Mouse (Mus musculus) neural tube, embryonic 12.5 days (tissue): Measurements from ENCODE around the gene Zbtb24. TPM values are rescaled to one million over a fixed set of nuclear protein-coding genes. Genes with fewer than 3 reads are reported as not detected.

Experiments
- ATAC-seq: fragments of 200-750 bp; cut with Nextera tagmentation; 2 replicates; pipeline ENCODE4 v1.8.0; 2017; ENCODE audit warnings: low read depth, mild to moderate bottlenecking, moderate TSS enrichment, moderate library complexity; ENCODE audit not compliant: low FRiP score
- H3K27ac ChIP-seq: fragments of 300-500 bp; sonication (generic); 2 replicates; pipeline ENCODE4 v1.5.1; 2016
- H3K27me3 ChIP-seq: fragments of 300-500 bp; sonication (generic); replicated peaks from 2 replicates; pipeline ENCODE4 v1.6.1; 2016; ENCODE audit warnings: mild to moderate bottlenecking
- H3K36me3 ChIP-seq: fragments of 300-500 bp; sonication (generic); 2 replicates; pipeline ENCODE4 v1.6.1; 2016; ENCODE audit warnings: mild to moderate bottlenecking
- H3K4me1 ChIP-seq: fragments of 300-500 bp; sonication (generic); 2 replicates; pipeline ENCODE4 v1.6.1; 2016
- H3K4me2 ChIP-seq: fragments of 300-500 bp; sonication (generic); replicated peaks from 2 replicates; pipeline ENCODE4 v1.6.1; 2016; ENCODE audit warnings: mild to moderate bottlenecking
- H3K4me3 ChIP-seq: fragments of 300-500 bp; sonication (generic); 2 replicates; pipeline ENCODE4 v1.5.1; 2016
- H3K9ac ChIP-seq: fragments of 300-500 bp; sonication (generic); 2 replicates; pipeline ENCODE4 v1.6.1; 2016; ENCODE audit warnings: mild to moderate bottlenecking
- H3K9me3 ChIP-seq: fragments of 300-500 bp; sonication (generic); 2 replicates; pipeline ENCODE4 v1.6.1; 2016; ENCODE audit warnings: mild to moderate bottlenecking
- WGBS: fragments of 180-500 bp; shearing (Covaris S2); methylation state at CpG from one replicate; pipeline ENCODE4 v1.1.7; 2016; 5-methylcytosine and 5-hydroxymethylcytosine counted together
- polyA plus RNA-seq: library from polyadenylated mRNA; unstranded; fragments of >200 nt; fragmentation: Nextera tagmentation; extraction: Ambion mirVana; gene quantifications from 2 replicates; pipeline ENCODE4 v1.2.1, GENCODE M21; 2016

Zbtb24 gene
- polyA plus RNA-seq, 1 experiment from 2014 or later, result 22.4 TPM

DNA sequence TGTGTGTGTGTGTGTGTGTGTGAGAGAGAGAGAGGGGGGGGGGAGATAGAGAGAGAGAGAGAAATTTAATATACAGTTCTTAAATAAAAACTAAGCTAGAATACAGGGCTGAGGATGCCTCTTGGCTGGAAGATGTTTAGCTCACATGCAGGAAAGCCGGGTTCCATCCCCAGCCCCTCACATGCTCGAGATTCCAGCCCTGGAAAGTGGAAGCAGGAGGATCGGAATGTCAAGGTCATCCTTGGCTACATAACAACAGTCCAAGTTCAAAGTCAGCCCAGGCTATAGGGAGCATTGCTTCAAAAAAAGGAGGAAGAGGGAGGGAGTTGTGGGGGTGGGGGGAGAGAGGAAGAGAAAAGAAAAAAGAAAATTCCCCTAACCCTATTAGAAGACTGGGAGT lies 15.0 kb upstream of the Zbtb24 start:
- H3K36me3 ChIP-seq, result no peaks in the 10 kb centered on the region
- H3K4me2 ChIP-seq, result no peak overlapping the region
- no peaks in the 10 kb centered on the region for H3K9me3 ChIP-seq
- WGBS, result 52% methylated on average over 3 of the region's 3 CpGs
- H3K9ac ChIP-seq, result no peak overlapping the region
- no peaks in the 10 kb centered on the region for H3K4me1 ChIP-seq
- H3K27me3 ChIP-seq, result peaks cover 7% of the 10 kb centered on the region; the same call in 1 of the 2 replicates
- no peak overlapping the region for H3K27ac ChIP-seq
- H3K4me3 ChIP-seq, result no peak overlapping the region
- ATAC-seq, result no peak

DNA sequence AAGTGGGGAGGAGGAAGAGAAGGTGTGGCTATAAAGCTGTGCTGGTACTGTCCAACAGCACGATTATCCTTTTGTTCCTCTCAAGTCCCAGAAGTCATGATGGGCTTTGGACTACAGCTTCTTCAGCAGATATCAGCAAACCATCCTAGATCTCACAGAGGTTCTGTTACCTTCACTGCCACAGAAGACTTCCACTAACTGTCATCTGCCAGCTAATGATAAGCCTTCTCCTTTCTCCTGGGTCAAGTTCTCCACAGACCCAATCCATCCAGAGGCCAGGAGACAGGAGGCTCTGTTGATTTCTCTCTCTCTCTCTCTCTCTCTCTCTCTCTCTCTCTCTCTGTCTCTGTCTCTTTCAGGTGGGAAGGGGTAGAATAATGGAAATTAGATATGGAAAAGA lies 2.0 kb upstream of the Zbtb24 start:
- no peak overlapping the region for H3K4me2 ChIP-seq
- no peak overlapping the region for H3K4me3 ChIP-seq
- no peak overlapping the region for H3K27ac ChIP-seq
- H3K36me3 ChIP-seq, result peaks cover 12% of the 10 kb centered on the region; the same call in 1 of the 2 replicates
- no peak for ATAC-seq
- no peaks in the 10 kb centered on the region for H3K9me3 ChIP-seq
- H3K4me1 ChIP-seq, result peaks cover 11% of the 10 kb centered on the region; the same call in 1 of the 2 replicates
- no peak overlapping the region for H3K9ac ChIP-seq
- H3K27me3 ChIP-seq, result no peaks in the 10 kb centered on the region
- WGBS, result 90% methylated on average over 1 of the region's 1 CpGs

DNA sequence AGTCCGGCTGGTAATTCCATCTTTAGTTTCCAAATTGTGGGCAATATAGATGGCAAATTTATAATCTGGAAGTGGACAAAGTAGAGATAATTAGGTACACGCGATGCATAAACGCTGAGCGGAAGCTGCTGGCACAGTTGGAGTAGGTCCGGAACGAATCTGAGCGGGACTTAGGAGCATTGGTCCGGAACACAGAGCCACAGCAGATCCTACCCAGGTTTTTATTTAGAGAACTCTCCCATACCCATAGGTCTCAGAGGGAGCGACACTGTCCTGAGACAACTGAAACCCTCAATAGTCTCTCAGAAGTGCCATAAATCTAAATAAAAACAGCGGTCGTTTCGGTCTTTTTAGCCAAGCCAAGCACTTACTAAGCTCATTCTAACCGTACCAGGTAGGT lies 499 bp upstream of the Zbtb24 start:
- H3K4me3 ChIP-seq, result peak overlapping the region; percentile 88
- no peaks in the 10 kb centered on the region for H3K9me3 ChIP-seq
- H3K27ac ChIP-seq, result 0 out of 2 replicates have a peak overlapping the region, but pooled peaks have one; percentile 2
- no peaks in the 10 kb centered on the region for H3K27me3 ChIP-seq
- peaks cover 11% of the 10 kb centered on the region; the same call in 1 of the 2 replicates for H3K4me1 ChIP-seq
- peak overlapping the region; percentile 38 for H3K9ac ChIP-seq
- peak overlapping the region; percentile 72 for H3K4me2 ChIP-seq
- peaks cover 12% of the 10 kb centered on the region; the same call in 1 of the 2 replicates for H3K36me3 ChIP-seq
- ATAC-seq, result peak; percentile 72
- 13% methylated on average over 14 of the region's 14 CpGs for WGBS

DNA sequence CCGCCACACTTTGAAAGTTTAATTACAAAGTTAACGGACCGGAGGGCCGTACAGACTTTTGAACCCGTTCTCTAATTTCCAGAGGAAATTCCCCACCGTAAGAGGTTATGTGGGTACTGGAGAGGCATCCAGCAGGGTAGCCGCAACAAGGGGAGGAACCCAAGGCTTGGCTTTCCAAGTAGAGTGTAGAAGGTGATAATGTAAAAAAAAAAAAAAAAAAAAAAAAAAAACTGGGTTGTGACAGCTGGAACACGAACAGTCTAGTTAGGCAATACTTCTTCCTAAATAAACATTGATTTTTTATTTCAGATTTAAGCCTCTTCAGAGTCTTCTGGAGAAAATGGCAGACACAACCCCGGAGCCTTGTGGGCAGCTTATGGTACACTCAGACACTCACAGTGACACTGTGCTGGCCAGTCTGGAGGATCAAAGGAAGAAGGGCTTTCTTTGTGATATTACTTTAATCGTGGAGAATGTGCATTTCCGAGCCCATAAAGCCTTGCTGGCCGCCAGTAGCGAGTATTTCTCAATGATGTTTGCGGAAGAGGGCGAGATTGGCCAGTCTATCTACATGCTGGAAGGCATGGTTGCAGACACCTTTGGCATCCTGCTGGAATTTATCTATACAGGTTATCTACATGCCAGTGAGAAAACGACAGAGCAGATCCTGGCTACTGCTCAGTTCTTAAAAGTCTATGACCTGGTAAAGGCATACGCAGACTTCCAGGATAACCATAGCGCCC lies 768 bp downstream of the Zbtb24 start:
- peak overlapping the region; percentile 83 for H3K9ac ChIP-seq
- peak overlapping the region; percentile 72 for H3K4me2 ChIP-seq
- WGBS, result 56% methylated on average over 18 of the region's 18 CpGs
- peak overlapping the region; percentile 88 for H3K4me3 ChIP-seq
- peaks cover 23% of the 10 kb centered on the region for H3K36me3 ChIP-seq
- H3K27ac ChIP-seq, result no peak overlapping the region
- peak; percentile 51 for ATAC-seq
- no peaks in the 10 kb centered on the region for H3K27me3 ChIP-seq
- no peaks in the 10 kb centered on the region for H3K9me3 ChIP-seq
- H3K4me1 ChIP-seq, result peaks cover 11% of the 10 kb centered on the region; the same call in 1 of the 2 replicates

DNA sequence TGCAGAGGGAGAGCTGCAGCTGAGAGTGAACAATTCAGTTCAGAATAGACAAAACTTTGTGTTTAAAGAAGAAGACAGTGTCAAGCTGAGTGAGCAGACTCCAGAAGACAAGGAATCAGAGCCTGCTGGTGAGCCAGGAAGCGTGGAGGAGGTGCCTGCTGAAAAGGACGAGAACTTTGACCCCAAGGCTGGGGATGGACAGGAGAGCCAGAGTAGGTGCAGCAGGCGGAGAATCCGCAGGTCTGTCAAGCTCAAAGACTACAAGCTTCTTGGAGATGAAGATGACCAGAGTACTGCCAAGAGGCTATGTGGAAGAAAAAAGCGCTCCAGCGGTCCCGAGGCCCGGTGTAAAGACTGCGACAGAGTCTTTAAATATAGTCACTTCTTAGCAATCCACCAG lies 1.5 kb downstream of the Zbtb24 start:
- Histone ChIP-seq H3K4me1 (peaks cover 11% of the 10 kb centered on the region; the same call in 1 of the 2 replicates), H3K4me2 (peak overlapping the region; percentile 72; the same call in 1 of the 2 replicates), H3K27me3 (no peaks in the 10 kb centered on the region), H3K4me3 (no peak overlapping the region), H3K36me3 (peaks cover 30% of the 10 kb centered on the region), H3K9me3 (no peaks in the 10 kb centered on the region), H3K27ac (no peak overlapping the region), H3K9ac (no peak overlapping the region)
- WGBS, result 96% methylated on average over 9 of the region's 9 CpGs
- ATAC-seq, result no peak

DNA sequence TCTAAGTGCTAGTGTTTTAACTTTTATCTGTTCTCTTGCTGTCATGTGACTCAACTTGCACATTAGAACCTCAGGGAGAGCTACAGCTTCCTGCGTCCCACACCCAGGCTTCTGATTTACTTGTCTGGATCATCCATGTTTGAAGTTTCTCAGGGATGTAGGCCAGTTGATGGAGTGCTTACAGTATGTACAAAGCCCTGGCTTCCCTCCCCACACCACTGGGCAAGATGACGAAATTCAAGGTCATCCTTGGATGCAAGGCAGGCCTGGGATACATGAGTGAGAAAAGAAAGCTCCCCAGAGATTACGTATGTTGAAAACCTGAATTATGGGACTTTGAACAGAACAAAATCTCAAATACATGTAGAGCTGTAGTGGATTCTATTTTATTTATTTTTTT lies 2.6 kb downstream of the Zbtb24 start:
- Histone ChIP-seq H3K4me2 (no peak overlapping the region), H3K9me3 (no peaks in the 10 kb centered on the region), H3K36me3 (peaks cover 34% of the 10 kb centered on the region), H3K4me1 (peaks cover 11% of the 10 kb centered on the region; the same call in 1 of the 2 replicates), H3K4me3 (no peak overlapping the region), H3K9ac (no peak overlapping the region), H3K27me3 (no peaks in the 10 kb centered on the region), H3K27ac (no peak overlapping the region)
- ATAC-seq, result no peak
- WGBS, result 90% methylated on average over 3 of the region's 3 CpGs

DNA sequence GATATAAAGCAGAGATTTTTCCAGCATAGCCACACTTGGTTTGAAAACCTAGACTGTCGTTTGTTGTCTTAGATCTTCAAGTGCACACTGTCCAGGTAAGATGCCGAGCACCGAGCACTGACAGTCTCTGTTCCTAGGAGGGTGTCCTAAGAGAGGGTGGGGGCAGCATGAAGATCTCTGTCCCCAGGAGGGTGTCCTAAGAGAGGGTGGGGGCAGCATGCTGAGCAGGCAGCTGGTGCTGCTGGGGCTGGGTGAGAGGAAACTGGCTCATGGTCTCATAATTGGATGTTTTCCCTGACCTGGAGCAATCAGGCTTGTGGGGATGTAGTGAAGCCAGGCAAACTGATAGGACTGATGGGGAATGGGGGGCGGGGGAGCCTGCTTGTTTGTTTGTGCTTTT lies 9.8 kb downstream of the Zbtb24 start:
- H3K4me1 ChIP-seq, result peaks cover 8% of the 10 kb centered on the region
- H3K4me2 ChIP-seq, result no peak overlapping the region
- no peaks in the 10 kb centered on the region for H3K27me3 ChIP-seq
- no peak overlapping the region for H3K4me3 ChIP-seq
- no peak for ATAC-seq
- no peak overlapping the region for H3K9ac ChIP-seq
- whole genome bisulfite sequencing, result 84% methylated on average over 4 of the region's 4 CpGs
- no peaks in the 10 kb centered on the region for H3K9me3 ChIP-seq
- peaks cover 48% of the 10 kb centered on the region for H3K36me3 ChIP-seq
- no peak overlapping the region for H3K27ac ChIP-seq

DNA sequence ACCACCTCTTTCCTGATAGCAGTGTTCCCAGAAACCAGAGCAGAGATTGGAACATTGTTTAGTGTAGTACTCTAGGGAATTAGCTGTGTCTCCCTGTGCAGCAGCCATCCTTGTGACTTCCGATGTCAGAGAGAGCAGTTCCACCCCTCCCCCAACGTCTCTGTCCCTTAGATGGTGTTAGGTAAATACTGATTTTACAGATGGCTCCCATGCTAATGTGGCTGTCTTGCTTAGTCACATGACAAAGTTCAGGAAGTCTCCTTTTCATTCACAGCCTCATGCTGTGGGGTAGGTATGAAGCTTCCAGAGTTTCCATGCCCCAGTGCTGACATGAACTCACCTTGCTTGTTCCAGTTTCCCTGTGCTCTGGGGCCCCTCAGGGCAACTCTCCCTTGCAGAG lies 10.3 kb downstream of the Zbtb24 start:
- WGBS, result 32% methylated on average over 2 of the region's 2 CpGs
- Histone ChIP-seq H3K27me3 (no peaks in the 10 kb centered on the region), H3K9ac (no peak overlapping the region), H3K9me3 (no peaks in the 10 kb centered on the region), H3K27ac (no peak overlapping the region), H3K4me2 (no peak overlapping the region), H3K36me3 (peaks cover 45% of the 10 kb centered on the region), H3K4me3 (no peak overlapping the region), H3K4me1 (peaks cover 8% of the 10 kb centered on the region)
- ATAC-seq, result no peak

DNA sequence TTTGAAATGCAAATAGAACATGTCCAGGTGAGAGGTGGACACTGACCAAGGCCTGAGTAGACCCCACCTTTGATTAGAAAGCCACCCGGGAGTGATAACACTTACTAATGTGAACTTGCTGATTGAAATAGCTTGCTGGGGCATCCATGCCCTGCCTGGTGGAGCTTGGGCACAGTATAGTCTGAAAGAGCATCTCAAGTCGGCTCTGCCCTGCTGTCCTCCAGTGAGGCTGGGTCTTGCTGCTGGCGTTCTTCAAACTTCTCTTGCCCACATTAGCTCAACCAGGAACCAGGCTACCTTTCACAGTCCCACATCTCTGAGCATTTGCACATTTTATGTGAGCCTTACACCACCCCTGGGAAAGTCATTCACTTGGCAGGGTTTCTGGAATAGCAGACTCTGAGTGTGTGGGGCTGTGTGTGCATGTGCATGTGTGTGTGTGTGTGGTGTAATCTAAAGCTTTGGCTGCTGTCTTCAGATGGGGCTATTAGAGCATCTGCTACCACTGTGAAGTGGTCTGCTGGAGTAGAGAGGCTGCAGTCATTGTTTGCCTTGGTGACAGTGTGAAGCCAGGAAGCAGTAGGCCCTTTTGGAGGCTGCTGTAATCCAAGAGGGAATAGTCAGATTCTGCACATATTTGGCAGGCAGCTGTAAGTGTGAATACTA lies 11.0 kb downstream of the Zbtb24 start:
- Histone ChIP-seq H3K27ac (no peak overlapping the region), H3K4me1 (peaks cover 8% of the 10 kb centered on the region), H3K4me3 (no peak overlapping the region), H3K36me3 (peaks cover 38% of the 10 kb centered on the region), H3K27me3 (no peaks in the 10 kb centered on the region), H3K9me3 (no peaks in the 10 kb centered on the region), H3K4me2 (no peak overlapping the region), H3K9ac (no peak overlapping the region)
- no peak for ATAC-seq
- WGBS, result 86% methylated on average over 3 of the region's 3 CpGs

DNA sequence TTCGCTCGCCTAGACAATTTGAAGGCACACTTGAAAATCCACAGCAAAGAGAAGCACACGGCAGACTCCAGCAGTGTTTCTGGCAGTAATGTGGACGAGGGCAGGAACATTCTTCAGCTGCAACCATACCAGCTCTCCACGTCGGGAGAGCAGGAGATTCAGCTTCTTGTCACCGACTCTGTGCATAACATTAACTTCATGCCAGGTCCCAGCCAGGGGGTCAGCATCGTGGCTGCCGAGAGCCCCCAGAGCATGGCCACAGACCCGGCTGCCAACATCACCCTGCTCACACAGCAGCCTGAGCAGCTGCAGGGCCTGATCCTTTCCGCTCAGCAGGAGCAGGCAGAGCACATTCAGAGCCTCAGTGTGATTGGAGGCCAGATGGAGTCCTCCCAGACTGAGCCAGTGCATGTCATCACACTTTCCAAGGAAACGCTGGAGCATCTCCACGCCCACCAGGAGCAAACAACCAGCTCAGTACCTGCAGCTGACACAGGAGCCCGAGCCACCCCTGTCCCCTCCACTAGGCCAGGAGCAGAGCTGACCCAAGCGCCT lies 14.3 kb downstream of the Zbtb24 start:
- no peak overlapping the region for H3K4me3 ChIP-seq
- 38% methylated on average over 15 of the region's 15 CpGs for WGBS
- H3K4me2 ChIP-seq, result no peak overlapping the region
- ATAC-seq, result no peak
- H3K27ac ChIP-seq, result no peak overlapping the region
- H3K9ac ChIP-seq, result 0 out of 2 replicates have a peak overlapping the region, but pooled peaks have one; percentile 1
- no peaks in the 10 kb centered on the region for H3K9me3 ChIP-seq
- H3K27me3 ChIP-seq, result no peaks in the 10 kb centered on the region
- peaks cover 13% of the 10 kb centered on the region for H3K4me1 ChIP-seq
- H3K36me3 ChIP-seq, result peaks cover 31% of the 10 kb centered on the region

DNA sequence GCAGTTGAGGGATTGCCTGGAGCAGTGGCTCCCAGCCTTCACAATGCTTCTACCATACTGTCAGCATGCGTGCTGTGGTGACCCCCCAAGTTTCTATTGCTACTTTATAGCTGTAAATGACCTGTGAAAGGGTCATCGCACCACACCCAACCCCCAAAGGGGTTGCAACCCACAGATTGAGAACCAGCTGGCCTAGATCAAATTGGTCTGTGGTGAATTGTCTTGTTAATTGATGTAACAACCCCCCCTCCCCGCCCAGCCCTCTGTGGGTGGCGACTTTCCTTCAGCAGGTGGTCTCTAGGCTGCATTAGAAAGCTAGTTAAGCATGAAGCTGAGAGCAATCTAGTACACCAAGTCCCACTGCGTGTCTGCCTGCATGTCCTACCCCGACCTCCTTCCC lies 17.1 kb downstream of the Zbtb24 start:
- Histone ChIP-seq H3K36me3 (peaks cover 28% of the 10 kb centered on the region), H3K27ac (no peak overlapping the region), H3K9ac (no peak overlapping the region), H3K4me1 (0 out of 2 replicates have a peak, but pooled peaks cover 5% of the 10 kb centered on the region), H3K4me2 (no peak overlapping the region), H3K4me3 (no peak overlapping the region), H3K27me3 (no peaks in the 10 kb centered on the region), H3K9me3 (no peaks in the 10 kb centered on the region)
- 10% methylated on average over 6 of the region's 6 CpGs for WGBS
- ATAC-seq, result no peak

DNA sequence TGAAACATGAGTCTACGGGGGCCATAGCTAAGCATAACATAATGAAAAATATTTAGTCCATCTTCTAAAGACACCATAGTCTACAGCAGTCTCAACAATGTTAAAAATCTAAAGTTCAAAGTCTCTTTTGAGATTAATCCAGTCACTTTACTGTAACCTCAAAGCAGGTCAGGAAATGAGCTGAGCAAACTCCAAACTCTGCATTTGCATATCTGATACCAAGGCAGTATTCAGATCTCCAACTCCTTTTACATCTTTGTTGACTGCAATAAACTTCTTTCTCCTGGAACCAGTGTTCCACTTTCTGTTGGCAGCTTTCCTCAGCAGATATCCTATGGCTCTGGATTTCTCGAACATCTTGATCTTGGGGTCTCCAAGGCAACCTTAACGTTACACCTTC lies 20.5 kb downstream of the Zbtb24 start:
- 80% methylated on average over 3 of the region's 3 CpGs for WGBS

More for the DNA sequence above, 20.5 kb downstream of the Zbtb24 start:
- Histone ChIP-seq H3K4me1 (peaks cover 5% of the 10 kb centered on the region; the same call in 1 of the 2 replicates), H3K4me2 (no peak overlapping the region), H3K9ac (no peak overlapping the region), H3K27ac (no peak overlapping the region), H3K9me3 (no peaks in the 10 kb centered on the region), H3K27me3 (no peaks in the 10 kb centered on the region), H3K4me3 (no peak overlapping the region), H3K36me3 (peaks cover 11% of the 10 kb centered on the region)
- ATAC-seq, result no peak
